Mouse (Mus musculus) Patski (cell line): ENCODE data around the gene Frmd7. TPM values are rescaled to one million over a fixed set of nuclear protein-coding genes. Genes with fewer than 3 reads are reported as not detected.

Source experiments
- ATAC-seq: fragments of 100-300 bp; one replicate; pipeline ENCODE4 v1.8.0; 2021
- CTCF ChIA-PET: fragments of 350-600 bp; sonication (Branson Sonifier 250); formaldehyde crosslinking; loops from one replicate; lab custom pipeline; 2022; ENCODE audit warnings: inconsistent platforms; lab: Charles Lee
- POLR2A ChIA-PET: fragments of 350-600 bp; sonication (Branson Sonifier 250); formaldehyde crosslinking; loops from one replicate; lab custom pipeline; 2022; ENCODE audit warnings: antibody characterized with exemption, inconsistent platforms; lab: Charles Lee
- DNase-seq: peaks from one replicate; pipeline ENCODE4 v3.0.0-alpha.2; 2011; ENCODE audit warnings: low read depth, low spot score
- H3K27me3 ChIP-seq: fragments of 371-371 bp; one replicate; pipeline ENCODE4 v1.5.1; 2021
- CTCF ChIP-seq: fragments of 100-300 bp; IDR thresholded peaks from one replicate; pipeline ENCODE4 v1.5.1; 2021
- in situ Hi-C: fragments of 300-500 bp; cut with MboI; formaldehyde crosslinking; loops from 3 replicates; pipeline ENCODE4 v1.11.1; 2018; ENCODE audit warnings: low pct_unique_long_range_greater_than_20kb, mixed read lengths
- polyA plus RNA-seq: library from polyadenylated mRNA; unstranded; gene quantifications from one replicate; pipeline ENCODE4 v1.2.3, GENCODE M21; 2021

Gene Frmd7
- polyA plus RNA-seq, 1 experiment from 2014 or later: not detected

DNA sequence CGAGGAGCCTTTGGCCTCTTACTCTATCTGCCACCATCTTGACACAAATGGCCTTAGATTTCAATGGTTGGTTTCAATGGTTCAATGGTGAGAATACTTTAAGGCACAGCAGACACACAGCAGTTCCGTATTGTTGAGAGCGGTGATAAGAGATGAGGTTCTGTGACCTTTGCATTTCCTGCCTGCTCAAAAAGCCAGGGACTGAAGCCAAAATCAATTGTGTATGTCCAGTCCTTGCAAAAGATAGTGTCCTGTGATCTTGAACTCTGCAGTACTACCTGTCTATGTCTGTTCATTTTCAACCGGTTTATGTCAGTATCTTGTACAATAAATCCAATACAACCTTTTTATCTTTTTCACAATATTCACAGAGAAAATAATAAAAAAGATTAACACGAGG is 77.8 kb downstream of the Frmd7 start:
- peaks cover 78% of the 10 kb centered on the region for H3K27me3 ChIP-seq
- no peak for TF ChIP-seq CTCF
- DNase-seq: no peak
- in situ Hi-C loops: no loop called here
- no peak for ATAC-seq
- POLR2A ChIA-PET: no interaction called here
- CTCF ChIA-PET: no interaction called here

- CTCF ChIA-PET: no interaction called here
- in situ Hi-C loops: no loop called here
- H3K27me3 ChIP-seq: peaks cover 72% of the 10 kb centered on the region
- POLR2A ChIA-PET: no interaction called here
- DNase-seq (no peak), ATAC-seq (no peak)
- no peak for TF ChIP-seq CTCF
These were observed 78.7 kb downstream of the Frmd7 start for GRCm38 (mm10) chrX:50863771-50864170.

- POLR2A ChIA-PET: interaction anchor here (0.6 kb wide), 1 partner anchor 1407 kb away, joined by 3 read pairs; no protein-coding TSS in a partner anchor
- no peak for TF ChIP-seq CTCF
- H3K27me3 ChIP-seq: peaks cover 70% of the 10 kb centered on the region
- DNase-seq (no peak), ATAC-seq (no peak)
- CTCF ChIA-PET: no interaction called here
- in situ Hi-C loops: no loop called here
These were observed 91.9 kb downstream of the Frmd7 start for GRCm38 (mm10) chrX:50850428-50851184.

Other genes starting within 250 kb of the Frmd7 start
- gene Stk26, start 101.7 kb downstream of the Frmd7 start, polyA plus RNA-seq: not detected
- 29.1 TPM for gene Rap2c, start 75.3 kb upstream of the Frmd7 start, polyA plus RNA-seq